Mouse (Mus musculus): ENCODE measurements around the gene Spg7.
"Not testable (repeated sequence)": the region's sequence is repeated elsewhere in the genome, so short reads cannot be mapped to it uniquely, and the experiment has no call there.

The Spg7 gene

DNA sequence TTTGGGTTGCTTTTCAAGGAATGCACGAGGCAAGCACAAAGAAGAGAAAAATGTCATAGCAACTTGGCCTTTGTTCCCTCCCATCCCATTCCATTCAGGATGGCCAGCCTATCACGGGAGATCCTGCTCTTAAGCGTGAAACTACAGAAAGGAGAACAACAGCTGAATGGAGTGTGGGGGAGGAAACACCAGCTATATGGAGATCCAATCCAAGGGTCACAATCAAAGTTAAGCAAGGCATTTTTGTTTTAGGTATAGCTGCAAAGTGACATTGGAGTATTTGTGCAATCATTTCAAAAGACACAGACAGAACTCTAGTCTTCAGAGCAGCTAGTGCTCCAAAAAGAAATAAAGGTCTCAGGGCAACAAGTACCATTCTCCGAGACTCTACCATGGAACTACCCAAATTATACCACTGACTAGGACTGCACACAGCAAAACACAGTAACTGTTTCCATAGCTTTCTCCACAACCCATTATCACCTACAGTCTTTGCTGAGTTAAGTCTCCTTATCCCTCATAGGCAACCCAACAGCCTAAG is 22.6 kb upstream of the Spg7 start:
- in situ Hi-C loops (cut with MboI; ENCODE audit: unreplicated experiment in 2 of 2) = no loop called here

DNA sequence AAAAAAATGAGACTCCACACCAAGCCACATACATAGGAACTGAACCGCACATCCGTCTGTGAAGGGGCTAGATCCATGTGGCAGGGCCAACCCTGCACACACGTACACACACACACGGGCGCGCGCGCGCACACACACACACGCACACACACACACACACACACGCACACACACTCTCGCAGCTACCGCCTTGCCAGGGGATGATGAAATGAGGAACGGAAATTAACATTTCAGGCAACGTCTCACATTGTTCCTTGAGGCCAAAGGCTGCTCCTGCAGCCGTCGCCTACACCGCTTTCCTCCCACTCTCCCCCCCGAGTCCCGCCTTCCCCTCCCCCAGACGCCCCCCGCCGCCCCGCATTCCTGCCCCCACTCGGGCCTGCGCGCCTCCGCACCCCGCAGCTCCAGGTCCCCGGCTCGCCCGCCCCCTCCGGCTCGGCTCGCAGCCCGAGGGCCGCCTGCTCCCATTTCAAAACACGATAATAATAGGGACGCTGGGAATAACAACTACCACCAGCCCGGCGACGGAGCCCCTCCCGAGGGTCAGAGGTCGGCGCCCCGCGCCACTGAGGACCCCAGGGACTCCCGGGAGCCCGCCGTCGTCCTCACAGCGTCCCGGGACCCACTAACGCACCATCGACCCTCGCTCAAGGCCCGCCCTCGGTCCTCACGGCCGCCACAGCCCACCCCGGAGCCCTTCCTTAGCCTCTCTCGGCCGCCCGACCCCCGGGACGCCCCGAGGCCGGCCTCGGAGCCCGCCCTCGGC is 21.6 kb upstream of the Spg7 start:
- in situ Hi-C loops (cut with MboI; ENCODE audit: unreplicated experiment in 2 of 2) = no loop called here

DNA sequence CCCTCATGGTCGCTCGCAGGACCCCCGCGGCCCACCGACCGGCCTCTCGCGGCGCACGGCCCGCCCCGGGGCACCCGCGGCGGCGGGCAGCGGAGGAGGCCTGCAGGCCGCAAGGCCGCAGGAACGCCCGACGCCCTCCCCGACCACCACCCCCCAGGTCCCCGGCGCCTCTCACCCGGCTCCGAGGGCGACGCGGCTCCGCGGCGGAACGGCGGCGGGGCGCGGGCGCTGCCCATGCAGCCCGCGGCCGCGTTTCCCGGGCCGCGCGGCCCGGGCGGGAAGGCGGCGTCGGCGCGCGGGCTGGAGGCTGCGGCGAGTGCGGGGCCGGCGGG is 21.0 kb upstream of the Spg7 start:
- in situ Hi-C loops (cut with MboI; ENCODE audit: unreplicated experiment in 2 of 2) = no loop called here

DNA sequence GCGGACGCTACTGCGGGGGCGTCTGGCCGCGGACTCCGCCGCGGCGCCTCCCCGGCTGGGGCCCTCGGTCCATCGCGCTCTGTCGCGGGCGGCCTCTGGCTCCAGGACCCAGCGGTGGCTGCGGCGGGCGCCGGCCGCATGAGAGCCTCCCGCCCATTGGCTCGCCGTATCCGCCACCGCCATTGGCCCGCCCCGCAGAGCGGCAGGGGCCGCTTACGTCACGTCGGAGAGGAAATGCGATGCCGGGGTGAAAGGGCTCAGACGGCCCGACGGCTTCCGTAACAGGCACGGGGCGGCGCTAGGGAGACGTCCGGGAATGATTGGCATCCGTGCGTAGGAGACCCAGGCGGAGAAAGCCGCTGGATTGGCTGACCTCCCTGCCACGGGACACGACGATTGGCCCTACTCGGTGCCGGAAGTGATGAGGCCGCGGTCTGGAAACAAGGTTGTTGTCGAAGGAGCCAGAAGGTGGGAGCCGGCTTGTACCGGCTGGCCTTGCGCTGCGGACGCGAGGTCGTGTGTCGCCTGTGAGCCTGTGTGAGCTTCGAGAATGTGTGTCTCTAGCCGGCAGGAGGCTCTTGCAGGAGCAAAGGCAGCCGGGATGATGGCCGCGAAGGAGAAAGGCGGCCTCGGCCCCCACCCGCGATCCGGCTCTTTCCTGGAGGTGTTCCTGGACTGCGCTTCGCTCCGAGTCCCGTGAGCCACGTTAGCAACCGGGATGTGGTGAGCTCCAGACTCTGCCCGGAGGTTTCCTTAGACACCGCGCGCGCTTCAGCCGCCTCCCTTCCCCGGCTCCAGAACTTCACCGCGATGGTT is 20.4 kb upstream of the Spg7 start, which contains the start of gene Ankrd11:
Gene Ankrd11, minus strand, starts transcription at position 120 of the 816 bp plus-strand sequence.
- in situ Hi-C loops (cut with MboI; ENCODE audit: unreplicated experiment in 2 of 2) = no loop called here

DNA sequence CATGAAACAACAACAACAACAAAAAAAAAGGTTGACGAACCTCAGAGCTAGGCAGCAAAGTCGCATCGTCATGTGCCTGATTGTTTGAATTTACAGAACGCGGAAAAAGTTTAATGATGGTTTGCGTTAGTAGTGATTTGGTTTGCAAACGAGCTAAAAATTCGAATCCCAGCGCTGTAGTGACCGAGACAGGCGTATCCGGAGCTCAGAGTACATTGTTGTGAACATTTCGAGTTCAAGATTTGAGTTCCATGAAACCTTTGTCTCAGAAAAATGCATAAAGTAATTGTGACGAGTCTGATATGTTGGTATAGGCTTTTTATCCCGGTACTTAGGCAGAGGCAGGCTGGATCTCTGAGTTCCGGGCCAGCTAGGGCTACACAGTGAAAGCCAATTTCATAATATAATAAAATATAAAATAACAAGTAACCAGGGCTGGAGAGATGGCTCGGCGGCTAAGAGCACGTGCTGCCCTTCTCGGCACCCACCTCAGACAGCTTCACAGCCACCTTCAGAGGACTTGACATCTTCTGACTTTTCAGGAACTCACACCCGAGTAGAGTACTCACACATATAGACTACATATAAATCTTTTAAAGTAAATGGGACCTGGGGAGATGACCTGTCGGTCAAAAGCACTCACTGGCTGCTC is 19.6 kb upstream of the Spg7 start:
- in situ Hi-C loops (cut with MboI; ENCODE audit: unreplicated experiment in 2 of 2) = no loop called here

DNA sequence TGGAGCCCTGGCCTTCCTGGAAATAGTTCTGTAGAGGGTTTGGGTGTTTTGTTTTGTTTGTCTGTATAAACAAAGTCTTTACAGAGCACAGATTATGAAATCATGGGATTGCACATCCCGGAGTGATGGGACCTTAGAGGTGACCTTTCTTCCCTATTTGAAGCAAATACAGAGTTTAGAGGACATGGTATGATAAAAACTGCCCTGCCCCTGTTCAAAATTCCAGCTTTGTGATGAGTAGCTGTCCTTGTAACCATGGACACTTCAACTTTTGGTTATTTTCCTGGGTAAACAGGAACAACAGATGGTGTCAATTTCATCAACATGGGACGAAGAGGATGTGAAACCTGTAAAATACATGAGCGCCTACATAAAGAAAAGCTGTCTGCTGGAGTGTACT is 18.8 kb upstream of the Spg7 start:
- in situ Hi-C loops (cut with MboI; ENCODE audit: unreplicated experiment in 2 of 2) = no loop called here

DNA sequence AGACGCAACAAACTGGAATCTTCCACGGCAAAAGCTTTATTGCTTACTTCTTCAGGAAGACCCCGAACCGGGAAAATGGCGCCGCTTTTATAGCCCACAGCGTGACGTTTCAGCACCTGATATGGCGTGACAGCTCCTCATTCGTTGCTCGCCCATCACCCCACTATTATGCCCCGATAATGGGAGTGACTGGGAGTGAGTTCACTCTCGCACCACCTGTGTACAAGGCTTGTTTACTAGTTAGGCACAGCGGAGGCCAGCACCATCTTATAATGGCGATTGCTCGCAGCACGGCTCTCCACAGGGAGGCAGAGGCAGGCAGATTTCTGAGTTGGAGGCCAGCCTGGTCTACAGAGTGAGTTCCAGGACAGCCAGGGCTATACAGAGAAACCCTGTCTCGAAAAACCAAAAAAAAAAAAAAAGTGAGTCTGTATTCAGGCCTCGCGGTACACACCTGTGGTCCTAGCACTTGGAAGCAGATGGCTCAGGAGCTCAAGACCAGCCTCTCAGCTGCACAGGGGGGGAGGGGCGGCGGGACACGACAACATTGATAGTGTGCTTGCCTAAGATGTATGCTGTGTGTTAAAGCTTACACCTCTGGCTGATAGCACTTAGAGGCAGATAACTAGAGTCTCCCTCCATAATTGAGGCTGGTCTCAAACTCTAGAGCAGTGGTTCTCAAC is 17.9 kb upstream of the Spg7 start:
- in situ Hi-C loops (cut with MboI; ENCODE audit: unreplicated experiment in 2 of 2) = not testable (repeated sequence)

DNA sequence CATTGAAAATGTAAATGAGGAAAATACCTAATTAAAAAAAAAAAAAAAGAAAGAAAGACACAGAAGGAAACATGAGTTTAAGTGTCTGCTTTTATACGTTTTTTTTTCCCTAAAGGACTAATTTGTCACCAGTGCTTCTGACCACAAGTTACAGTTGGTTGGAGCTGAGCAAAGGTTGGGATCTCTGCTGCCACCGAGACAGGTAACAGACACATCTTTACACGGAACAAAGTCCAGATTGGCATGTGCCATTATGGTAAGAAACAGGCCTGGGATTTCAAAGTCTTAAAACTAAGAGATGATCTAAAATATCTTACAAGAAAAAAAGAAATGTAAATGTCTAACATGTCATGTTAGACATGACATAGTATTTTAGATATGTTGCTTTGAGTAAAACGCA is 16.0 kb upstream of the Spg7 start:
- in situ Hi-C loops (cut with MboI; ENCODE audit: unreplicated experiment in 2 of 2) = no loop called here

DNA sequence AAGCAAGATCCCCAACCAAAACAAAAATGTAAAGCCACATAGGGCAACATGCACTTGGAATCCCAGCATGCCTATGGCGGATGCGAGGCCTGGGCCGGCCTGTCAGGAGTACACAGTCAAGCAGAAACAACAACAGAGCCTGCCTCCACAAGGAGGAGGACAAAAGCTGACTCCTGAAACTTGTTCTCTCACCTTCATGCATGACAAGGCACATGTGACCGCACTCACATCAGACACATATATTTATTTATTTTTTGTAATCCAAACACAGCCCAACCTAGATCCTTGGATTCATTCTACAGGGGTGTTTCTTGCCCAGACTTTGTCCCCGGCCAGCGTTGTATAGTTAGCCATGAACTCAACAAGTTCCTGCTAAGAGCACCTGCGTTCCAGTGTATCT is 14.9 kb upstream of the Spg7 start:
- in situ Hi-C loops (cut with MboI; ENCODE audit: unreplicated experiment in 2 of 2) = no loop called here

DNA sequence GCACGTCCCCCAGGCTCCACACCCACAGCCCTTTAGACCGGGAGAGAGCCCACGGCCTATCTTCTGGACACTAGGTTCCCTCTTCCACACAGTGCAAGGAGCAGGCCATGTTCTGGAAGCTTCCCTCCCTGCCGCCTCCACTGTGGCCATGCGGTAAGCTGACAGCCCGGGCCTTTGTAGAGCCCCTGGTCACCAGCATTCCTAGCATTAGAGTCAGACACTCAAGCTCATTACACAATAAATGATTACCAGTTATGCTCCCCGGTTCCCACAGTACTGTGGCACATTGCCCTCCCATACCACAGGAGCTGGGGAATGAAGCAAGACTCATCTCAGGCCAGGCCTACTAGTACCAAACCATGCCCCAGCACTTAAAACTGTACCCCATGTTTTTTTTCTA is 14.3 kb upstream of the Spg7 start:
- in situ Hi-C loops (cut with MboI; ENCODE audit: unreplicated experiment in 2 of 2) = no loop called here

DNA sequence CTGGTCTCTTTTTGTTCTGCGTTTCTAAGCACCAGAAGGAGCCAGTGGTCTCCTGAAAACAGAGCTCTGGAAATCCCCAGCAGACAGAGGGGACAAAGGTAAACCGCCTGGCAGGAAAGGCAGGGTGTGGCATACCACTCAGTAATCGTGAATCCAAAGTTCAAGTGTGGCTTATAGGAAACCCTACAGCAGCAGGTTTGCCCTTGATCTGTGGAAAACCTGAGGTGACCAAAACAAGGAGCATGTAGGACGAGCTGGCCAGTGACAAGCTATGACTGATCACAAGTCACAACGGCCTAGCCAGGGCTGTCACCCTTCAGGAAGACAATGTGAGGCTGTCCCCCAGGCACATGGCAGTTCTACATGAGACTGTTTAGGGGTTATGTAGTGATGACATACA is 11.3 kb upstream of the Spg7 start:
- in situ Hi-C loops (cut with MboI; ENCODE audit: unreplicated experiment in 2 of 2) = no loop called here

DNA sequence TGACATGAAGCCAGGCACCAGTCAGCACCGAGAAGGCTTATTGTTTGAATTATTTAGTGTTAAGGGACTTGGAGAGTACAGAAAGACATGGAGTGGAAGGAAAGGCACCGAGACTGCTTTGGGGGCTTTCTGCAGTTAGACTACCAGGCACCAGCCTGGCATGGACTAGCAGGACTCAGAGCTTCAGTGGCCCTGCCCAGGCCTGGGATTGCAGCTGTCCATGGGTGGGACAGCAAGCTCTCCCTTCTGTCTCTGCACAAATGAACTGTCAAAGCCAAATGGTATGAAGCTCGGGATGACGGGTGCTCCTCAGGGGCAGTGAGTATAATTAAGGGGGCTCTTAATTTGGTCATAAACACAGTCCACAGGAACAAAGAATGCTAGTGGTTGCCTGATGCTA is 1.3 kb downstream of the Spg7 start:
- in situ Hi-C loops (cut with MboI; ENCODE audit: unreplicated experiment in 2 of 2) = no loop called here

DNA sequence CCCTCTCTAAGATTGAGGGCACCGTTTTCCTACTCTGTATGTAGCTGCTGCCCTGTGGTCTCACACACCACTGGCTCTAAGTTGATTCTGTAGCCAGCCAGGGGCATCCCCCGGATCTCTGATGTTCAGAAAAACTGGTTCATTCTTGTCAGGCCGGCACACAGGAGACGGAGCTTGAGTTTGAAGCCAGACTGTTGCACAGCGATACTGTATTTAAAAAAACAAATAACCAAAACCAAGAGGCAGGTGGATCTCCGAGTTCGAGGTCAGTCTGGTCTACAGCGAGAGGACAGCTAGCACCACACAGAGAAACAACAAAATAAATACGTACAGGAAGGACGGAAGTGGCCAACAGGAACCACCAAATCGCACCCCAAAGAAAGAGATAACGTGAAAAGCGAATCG is 2.1 kb downstream of the Spg7 start:
- in situ Hi-C loops (cut with MboI; ENCODE audit: unreplicated experiment in 2 of 2) = loop anchor here (5.0 kb wide), 2 partner anchors 37 to 158 kb away; partner anchors contain the start of gene Rpl13 (in 1 of the 2)

DNA sequence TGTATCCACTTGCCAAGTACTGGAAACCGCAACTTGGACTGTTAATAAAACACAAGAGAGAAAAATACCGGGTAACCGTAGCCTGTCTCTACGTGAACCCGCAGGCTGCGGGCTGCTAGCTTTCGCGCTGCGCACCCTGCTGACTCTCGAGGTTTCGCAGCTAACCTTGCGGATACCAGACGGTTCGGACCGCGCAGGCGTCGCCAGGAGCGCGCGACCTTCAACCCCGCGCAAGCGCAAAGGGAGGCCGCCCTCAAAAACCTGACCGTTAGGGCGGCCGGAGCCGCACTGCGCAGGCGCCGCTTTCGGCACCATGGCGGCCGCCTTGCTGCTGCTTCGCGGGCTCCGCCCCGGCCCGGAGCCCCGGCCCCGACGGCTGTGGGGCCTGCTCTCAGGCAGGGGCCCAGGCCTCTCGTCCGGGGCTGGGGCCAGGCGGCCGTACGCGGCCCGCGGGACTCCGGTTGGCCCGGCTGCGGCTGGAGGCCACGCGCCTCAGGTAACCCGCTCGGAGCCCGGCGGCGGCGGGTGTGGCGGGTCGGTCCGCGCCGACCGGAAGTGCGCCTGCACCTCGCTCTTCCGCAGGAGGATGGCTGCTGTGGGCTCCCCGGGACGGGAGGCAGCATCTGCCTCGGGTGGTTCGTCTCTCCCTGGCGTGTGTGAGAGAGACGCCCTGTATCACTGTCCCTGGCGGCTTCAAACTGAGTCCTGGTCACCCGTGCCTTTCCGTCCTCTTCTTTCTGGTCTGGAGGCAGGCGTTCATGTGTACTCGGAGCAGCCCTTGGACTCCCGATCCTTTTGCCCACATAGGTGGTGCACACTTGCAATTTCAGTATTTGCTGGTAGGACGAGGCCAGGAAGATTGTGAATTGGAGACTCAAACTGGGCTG is 2.7 kb downstream of the Spg7 start:
- in situ Hi-C loops (cut with MboI; ENCODE audit: unreplicated experiment in 2 of 2) = loop anchor here (5.0 kb wide), 2 partner anchors 37 to 158 kb away; partner anchors contain the start of gene Rpl13 (in 1 of the 2)

DNA sequence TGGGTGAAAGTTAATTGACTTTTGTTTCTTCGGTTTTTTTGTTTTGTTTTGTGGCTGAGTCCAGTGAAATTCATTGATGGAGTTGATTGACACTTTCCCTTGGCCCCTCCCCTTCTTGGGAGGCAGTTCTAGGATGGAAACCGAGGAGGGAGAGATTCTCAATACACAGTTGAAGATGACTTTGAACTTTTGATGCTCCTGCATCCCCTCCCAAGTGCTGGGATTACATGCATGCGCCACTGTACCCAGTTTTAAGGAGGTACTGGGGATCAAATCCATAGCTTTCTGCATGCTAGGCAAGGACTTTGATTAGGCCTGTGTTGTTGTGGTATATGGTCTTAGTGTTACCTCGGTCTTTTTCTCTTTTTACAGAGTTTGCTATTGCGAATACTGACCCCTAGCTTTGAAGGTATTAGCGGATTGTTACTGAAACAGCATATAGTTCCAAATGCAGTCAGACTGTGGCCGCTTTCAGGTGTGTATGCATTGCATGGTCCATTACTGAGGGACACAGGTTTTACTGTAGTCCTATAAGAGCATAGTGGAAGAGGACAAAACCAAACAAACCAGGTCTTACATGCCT is 3.5 kb downstream of the Spg7 start:
- in situ Hi-C loops (cut with MboI; ENCODE audit: unreplicated experiment in 2 of 2) = loop anchor here (5.0 kb wide), 2 partner anchors 36 to 159 kb away; partner anchors contain the start of gene Rpl13 (in 1 of the 2)

DNA sequence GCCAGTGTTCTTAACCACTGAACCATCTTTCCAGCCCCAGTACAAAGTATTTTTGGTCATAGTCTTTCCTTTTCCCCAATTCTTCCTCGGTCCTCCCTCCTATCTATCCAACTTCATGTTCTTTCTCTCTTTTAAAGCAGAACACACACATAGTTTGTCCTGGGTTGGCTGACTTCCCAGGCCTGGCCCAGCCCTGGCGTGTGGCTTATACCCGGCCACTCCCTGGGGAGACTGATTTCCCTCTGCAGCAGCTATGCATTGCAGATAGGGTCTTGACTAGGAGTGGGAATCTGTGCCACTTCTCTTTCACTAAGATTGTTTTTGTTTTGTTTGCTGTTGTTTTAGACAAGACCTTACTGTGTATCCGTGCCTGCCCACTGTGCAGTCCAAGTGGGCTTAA is 8.4 kb downstream of the Spg7 start:
- in situ Hi-C loops (cut with MboI; ENCODE audit: unreplicated experiment in 2 of 2) = no loop called here

DNA sequence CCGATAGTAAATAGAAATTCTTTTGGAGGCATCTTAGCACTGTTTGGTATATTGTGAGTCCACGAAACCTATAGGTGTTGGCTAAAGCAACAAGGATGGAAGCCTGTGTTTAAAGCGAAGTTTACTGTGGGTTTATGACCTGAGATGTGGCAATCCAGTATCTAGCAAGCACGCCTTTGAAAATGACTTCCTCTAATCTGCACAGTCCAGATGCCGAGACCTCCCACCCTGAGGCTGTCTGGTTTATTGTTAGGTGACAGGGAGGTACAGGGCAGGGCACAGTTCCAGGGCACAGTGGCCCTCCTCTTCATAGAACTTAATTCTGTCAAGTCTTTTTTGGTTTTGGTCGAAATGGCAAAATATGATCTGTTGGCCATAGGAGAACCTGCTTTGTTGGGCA is 14.5 kb downstream of the Spg7 start:
- in situ Hi-C loops (cut with MboI; ENCODE audit: unreplicated experiment in 2 of 2) = no loop called here

DNA sequence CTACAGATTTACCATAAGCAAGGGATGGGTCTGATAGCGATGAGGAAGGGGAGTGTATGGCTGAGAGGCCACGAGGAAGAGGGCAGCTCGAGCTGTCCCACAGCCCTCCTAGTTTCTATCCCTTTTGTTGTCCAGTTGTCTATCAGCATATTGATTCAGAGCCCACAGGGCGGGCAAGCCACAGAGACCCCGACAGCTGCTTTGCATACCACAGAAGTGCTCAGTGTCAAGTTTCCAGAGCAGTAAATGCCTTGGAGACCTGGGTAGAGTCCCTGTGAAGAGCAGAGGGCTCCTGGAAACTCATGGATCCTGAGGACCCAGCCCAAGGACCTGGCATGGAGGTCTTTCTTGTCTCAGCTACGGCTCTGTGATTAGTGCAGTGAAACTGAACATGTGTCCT is 20.3 kb downstream of the Spg7 start:
- in situ Hi-C loops (cut with MboI; ENCODE audit: unreplicated experiment in 2 of 2) = no loop called here

DNA sequence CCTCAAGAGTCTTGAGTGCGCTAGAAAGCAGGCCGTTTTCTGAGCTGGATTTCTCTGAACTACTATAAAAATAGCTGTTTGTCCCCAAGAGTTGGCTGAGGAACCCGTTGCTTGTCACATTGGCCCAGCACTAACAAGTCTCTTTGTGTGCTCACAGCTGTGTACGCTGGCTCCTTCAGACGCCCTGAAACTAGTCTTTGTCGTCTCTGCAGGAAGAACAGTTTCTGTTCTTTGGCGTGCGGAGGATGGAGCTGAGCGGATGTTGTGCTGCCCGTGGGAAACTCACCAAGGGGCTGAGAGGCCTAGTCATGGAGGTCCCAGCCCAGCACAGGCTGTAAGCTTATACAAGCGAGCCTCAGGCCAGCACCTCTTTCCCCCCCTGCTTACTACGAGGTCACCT is 20.9 kb downstream of the Spg7 start:
- in situ Hi-C loops (cut with MboI; ENCODE audit: unreplicated experiment in 2 of 2) = no loop called here
